Mouse (Mus musculus) layer of hippocampus, adult 8-10 months (tissue): ENCODE data around the gene Adcy1. TPM values are rescaled to one million over a fixed set of nuclear protein-coding genes. Genes with fewer than 3 reads are reported as not detected.

Source experiments
- DNase-seq, 2 experiments: peaks; one replicate each; pipeline ENCODE4 v3.0.0; 2022; ENCODE audit warnings: low spot score in 2 of 2
- total RNA-seq, 4 experiments: library from RNA; stranded (reverse); gene quantifications; 2 replicates each; pipeline ENCODE4 v1.2.4; 2022

The Adcy1 gene
- total RNA-seq, 4 experiments from 2014 or later = 290 to 360 (median 312) TPM

- no peak for DNase-seq
Measured at GRCm38 (mm10) chr11:7179276-7179675, 116.0 kb downstream of the Adcy1 start.

- DNase-seq = no peak
Measured at GRCm38 (mm10) chr11:7182409-7183042, 119.2 kb downstream of the Adcy1 start.

GRCm38 (mm10) chr11:7184420-7184819 lies 121.1 kb downstream of the Adcy1 start:
- no peak for DNase-seq

DNA sequence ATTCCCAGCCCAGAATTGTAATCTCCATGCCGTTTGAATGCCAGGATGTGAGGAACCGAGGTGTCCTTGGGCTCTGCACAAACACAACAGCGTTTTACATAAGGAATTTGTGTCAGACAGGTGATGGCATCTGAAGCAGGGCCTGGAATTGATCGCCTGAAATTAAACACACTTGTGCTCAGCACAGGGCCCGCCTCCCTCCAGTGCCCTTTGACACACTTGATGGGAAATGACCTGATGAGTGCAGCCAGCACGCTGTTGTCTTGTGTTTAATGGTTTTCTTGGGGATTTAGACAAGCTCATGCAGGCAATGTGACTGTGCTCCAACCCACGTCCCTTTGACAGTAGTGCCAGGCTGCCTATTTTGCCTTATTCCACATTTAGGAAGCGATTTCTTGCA lies 124.2 kb downstream of the Adcy1 start:
- DNase-seq = no peak

DNA sequence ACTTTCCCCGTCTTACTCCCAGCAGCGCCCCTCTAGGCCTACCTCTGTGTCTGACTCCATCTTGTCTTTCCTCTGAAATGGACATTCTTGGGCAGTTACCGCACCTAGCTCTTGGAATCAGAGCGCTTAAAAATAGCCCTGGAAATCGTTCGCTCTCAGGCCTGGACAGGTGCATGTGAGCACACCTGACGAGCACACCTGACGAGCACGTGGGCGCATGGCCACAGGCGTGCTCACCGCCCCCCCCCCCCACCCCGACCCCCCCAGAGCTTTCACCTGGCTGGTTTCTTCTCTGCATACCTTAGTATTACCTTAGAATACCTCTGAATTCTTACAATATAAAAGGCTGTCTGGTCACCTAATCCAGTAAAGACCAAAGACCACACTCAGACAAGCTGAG lies 125.2 kb downstream of the Adcy1 start, which contains the start of gene Gm11985:
Gene Gm11985, minus strand, starts transcription at position 101 of the 400 bp plus-strand sequence.
- DNase-seq = no peak

DNA sequence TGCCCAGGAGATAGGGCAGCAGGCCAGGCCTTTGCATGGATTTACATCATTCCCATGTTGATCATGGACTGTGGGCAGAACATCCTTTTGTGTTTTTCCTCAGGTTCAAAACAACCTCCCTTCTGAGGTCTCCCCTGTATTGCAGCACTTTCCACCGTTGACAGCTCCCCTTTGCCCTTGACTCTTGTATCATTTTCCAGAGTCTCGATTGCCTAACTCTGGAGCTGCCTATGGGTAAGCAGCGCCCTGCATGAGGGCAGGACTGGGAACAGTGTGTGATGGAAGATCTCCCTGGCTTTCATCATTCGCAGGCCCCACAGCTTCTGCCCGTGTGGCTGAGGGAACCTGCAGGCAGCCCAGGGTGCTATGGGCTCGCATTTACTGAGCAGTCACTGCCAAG lies 129.4 kb downstream of the Adcy1 start:
- DNase-seq = no peak

GRCm38 (mm10) chr11:7193134-7193533 lies 129.8 kb downstream of the Adcy1 start:
- no peak for DNase-seq

DNA sequence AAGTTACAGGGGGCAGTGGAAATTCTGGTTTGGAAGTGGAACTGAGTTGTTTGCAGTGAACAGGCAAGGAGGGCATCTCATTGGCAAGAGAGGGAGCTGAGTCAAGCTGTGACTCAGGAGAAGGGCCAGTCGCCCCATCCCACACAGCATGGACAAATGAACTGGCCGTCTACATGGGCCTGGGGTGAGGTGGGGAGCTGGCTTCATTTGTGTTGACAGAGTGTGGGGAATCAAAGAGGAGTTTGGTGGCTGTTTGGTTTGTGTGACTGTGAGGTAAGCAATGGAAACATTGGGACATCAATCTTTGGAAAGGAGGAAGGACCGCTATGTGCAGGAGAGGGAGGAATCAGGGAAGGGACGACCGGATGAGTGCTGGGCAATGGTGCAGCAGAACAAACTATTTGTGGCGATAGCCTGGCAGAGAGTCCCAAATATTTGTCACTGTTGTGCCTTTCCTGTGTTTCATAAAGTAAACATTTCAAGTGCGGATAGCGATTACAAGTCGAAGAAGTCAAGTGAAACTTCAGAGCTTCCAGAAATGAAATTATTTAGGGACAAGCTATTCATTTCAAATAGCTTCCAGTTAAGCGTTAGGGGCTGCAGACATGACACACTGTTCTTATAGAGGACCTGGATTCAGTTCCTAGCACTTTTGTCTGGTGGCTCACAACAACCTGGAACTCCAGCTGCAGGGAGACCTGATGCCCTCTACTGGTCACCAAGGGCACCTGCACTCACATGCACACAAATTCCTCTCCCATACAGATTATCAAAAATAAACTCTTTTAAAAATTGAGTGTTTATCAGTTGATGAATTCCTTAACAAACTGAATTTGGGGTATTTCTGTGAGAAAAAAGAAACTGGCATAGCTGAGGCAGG lies 131.4 kb downstream of the Adcy1 start:
- DNase-seq = no peak

- DNase-seq = no peak
Measured at GRCm38 (mm10) chr11:7195312-7195685, 132.0 kb downstream of the Adcy1 start.

DNA sequence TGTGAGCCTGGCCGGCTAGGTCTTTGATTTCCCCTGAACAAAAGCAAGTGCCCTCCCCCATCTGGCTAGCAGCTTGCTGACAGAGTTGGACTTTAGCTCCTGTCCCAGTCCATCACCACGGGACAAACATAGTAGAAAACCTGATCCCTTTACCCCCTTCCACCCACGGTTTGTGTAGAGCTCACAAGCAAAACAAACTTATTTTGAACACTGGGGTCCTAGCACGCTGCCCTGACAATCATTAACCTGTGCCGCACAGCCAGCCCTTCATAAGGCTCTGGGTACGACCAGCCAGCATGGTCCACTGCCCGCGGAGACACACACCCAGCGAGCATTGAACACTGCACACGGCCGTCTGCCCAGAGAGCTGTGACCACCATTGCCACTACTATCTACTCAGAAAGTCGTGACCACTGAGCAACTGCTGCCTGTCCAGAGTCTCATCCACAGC lies 134.2 kb downstream of the Adcy1 start, which contains the start of gene Igfbp1:
Gene Igfbp1, plus strand, starts transcription at position 292 of the 451 bp plus-strand sequence.
- DNase-seq = no peak

DNA sequence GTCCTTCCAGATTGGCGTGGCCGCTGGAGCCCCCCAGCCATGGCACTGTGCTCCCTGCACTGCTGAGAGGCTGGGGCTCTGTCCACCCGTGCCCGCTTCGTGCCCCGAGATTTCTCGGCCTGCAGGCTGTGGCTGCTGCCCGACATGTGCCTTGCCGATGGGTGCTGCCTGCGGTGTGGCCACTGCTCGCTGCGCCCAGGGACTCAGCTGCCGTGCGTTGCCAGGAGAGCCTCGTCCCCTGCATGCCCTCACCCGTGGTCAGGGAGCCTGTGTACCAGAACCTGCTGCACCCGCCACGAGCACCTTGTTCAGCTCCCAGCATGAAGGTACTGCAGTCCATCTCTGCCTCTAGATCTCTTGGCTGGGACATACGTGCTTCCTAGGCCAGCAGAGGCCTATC lies 134.7 kb downstream of the Adcy1 start:
- no peak for DNase-seq

DNA sequence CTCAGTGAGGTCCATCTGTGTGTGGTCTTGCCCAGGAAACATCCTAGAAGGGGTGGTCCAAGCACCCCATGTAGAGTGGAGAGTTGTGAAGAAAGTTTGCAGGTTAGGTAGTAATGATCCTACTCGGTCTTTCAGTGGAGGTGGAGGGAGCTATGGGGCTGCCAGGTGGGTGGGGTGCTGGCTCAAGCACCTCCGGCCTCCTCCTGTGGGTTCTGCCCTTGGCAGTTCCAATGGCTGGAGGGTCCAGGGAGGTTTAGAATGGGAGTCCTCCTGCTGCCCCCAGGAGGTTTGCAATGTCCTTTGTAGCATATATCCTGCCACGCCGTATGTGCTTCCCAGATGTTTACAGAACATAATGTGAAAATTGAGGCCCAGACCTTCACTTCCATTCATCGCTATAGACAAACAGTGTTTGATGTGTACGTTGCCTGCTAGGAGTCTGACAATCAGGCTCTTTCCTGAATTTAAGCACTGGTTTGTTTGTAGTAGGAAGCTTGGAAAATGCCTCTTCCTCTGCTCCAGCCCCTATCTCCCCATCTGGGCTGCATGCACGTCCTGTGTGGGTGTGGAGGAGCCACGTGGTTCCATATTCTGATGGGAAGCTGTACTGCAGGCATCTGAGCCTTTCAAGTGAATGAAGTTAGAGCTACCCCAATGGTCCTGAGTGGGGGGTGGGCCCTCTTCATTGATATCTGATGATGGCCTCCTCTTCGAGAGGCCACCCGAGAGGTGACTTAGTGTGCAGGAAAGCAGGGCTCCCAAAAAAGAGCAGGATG lies 135.4 kb downstream of the Adcy1 start:
- DNase-seq = no peak

DNA sequence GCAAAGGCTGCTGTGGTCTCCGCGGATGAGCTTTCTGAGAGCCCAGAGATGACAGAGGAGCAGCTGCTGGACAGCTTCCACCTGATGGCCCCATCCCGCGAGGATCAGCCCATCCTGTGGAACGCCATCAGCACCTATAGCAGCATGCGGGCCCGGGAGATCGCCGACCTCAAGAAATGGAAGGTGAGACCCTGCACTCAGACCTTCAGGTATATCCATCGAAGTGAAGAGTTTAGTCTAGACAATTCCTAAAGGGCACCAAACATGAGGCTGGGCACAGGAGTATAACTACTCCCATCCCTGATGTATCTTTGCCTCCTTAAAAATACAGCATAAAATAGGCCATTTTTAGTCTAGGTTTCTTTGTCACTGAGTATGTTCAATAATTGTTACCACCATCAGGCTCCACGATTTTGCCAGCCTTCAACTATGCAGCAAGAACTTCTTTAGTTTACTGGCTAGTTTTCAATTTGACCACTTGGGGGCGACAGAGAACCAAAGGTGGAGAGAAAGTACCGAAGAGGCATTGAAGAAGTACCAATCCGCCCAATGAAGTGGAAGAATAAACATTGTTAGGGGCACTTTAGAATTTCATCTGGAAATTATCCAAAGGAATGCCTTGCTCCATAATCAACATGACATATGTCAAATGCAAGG lies 136.6 kb downstream of the Adcy1 start:
- DNase-seq = peak in 1 of 2 experiments; percentile 30

DNA sequence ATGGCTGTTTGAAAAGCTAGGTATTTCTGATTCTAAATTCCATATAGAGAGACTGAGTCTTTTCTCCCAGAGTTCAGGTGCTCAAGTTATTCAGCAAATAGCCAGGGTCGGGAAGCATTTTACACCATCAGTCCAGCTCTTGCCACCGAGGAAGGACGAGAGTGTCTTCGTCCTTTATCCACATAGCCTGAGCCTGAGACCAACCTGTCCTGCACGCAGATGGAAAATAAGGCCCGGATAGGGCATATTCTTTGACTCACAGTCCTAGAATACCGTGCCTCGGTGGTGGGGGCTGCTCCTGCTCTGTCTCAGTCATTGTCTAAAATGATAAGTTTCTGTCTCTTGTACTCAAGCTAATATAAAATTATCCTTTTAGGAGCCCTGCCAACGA lies 137.1 kb downstream of the Adcy1 start:
- DNase-seq = no peak

DNA sequence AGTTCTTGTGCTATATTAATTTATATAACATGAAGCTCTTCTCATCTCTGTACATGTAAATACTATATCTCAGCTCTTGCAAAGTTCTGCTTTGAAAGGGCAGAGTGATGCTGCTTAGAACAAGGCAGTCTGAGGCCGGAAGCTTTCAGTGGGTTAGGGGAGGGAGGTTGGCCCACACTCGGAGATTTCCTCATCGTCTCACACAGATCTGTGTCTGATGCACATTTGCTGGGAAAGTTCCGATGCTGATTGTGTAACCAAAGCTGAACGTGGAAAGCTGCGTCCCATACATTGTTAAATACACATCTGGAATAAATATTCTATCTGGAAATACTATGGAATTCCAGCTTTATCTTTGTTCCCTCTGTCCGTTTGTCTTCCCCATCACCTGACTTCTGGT lies 138.9 kb downstream of the Adcy1 start:
- DNase-seq = no peak

GRCm38 (mm10) chr11:7203846-7204245 lies 140.6 kb downstream of the Adcy1 start:
- DNase-seq = no peak

DNA sequence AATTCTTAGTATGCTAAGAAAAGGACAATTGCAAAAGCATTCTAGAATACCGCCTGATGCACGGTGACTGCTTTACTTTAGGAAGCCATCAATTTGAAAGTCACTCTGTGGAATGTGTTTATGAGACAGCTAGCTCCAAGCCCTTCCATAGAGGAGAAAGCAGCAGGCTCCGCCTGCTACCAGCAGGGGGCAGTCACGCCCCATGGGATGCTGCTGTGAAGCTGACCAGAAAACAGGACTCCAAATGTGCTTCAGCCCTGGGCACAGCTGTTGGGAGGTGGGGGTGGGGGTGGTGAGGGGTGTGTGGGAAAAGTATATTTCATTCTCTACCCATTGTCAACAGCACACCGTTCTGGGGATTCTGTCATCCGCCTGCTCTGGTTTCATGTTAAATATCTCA lies 147.1 kb downstream of the Adcy1 start:
- DNase-seq = peak in 1 of 2 experiments; percentile 76

DNA sequence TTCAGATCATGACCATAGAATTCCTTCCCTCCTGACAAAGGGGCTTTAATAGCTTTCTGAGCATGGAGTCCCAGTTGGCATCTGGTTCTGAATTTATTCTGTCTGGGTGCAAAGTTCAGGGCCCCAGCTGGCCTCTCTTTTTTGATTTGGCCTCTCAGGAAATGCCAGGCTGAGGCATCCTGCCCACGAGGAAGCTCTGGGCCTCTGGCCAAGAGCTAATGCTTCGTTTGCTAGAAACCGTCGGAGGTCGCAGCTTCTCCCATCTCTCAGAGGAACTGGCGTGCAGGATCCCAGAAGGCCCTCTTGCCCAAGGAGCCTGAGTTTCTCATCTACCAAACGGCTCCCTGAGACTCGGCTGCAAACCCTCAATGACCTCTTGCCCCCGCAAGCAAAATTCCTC lies 147.9 kb downstream of the Adcy1 start:
- DNase-seq = no peak

DNA sequence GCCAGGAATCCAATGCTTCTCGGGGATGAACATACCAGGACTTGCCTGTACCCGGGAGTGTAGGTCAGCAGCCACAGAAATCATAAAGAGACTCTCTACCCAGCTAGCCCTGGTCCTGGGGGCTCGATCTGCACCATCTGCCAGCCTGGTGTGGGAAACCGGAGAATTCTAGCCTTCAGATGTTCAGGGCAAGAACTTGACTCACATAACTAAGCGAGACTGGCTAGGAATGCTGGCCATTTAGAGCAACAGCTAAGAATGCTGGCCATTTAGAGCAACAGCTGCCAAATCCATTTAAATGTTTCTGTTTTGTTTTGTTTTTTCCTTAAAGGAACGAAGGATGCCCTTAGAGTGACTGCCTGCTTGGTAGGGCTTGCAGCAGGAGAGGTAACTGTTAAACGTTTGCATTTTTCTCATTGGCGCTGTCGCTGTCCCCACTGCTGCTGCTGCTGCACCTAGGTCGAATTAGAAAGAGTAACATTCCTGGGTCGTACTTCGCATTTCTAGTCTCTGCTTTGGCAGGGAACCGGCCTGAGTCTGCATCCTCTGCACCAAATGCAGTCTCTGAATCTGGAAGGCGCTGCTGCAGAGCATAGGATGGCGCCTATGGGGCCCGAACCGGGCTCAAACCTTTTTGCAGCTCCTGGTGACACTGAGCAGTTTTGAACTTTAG lies 149.0 kb downstream of the Adcy1 start:
- no peak for DNase-seq

GRCm38 (mm10) chr11:7213161-7213500 lies 149.8 kb downstream of the Adcy1 start:
- DNase-seq = no peak
